Mouse (Mus musculus) embryonic fibroblast, embryonic 13.5 days (primary cell): ENCODE results near the gene Idh3b.

ENCODE experiments used
- CTCF ChIP-seq: IDR thresholded peaks from 2 replicates; pipeline ENCODE4 v1.5.1; 2011; ENCODE audit warnings: mild to moderate bottlenecking, control low read depth, low read length, moderate library complexity, borderline replicate concordance; ENCODE audit not compliant: insufficient read depth
- POLR2A ChIP-seq: IDR thresholded peaks from 2 replicates; pipeline ENCODE4 v1.6.1; 2011; ENCODE audit warnings: low read depth, mild to moderate bottlenecking, control low read depth, low read length, moderate library complexity

- TF ChIP-seq POLR2A (no peak), CTCF (no peak)
Observed at GRCm38 (mm10) chr2:130248226-130248625, 36.1 kb downstream of the Idh3b start.
